ENCODE assay signal across 18 mouse cellular contexts in the genomic region with DNA sequence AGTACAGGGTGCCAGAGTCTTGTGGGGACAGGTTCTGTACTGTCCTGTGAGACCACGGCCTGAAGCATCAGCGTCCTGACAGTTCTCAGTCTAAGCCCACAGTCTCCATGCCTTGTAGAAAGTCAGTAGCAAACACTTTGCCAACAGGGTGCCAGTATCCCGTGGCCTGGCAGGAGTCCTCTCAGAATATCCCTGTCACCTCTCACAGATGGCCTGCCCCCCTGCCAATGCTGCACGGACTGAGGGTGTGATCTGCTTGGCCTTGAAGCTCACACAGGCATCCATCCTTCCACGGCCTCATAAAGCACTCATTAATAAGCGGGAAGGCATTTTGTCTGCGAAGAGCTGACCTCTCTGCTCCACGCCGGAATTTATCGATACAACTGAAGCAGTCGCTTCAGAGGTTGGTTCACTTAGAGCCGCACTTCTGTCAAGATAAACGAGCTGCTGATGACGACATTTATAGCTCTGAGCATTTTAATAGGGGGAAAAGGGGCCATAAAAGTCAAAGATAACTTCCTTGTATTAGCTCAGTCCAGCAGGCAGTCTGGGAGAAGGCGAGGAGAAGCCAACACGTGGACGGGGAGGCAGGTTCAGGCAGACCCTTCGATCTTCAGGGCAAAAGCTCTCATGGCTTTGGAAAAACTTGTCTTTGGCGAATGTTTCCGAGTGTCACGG. TPM values are rescaled to one million over a fixed set of nuclear protein-coding genes. Genes with fewer than 3 reads are reported as not detected.
DNase-seq lines count a peak whose midpoint lies in the region; ATAC-seq lines count a peak whose summit lies in the region.
"Had no signal": no experiment of that assay in that cellular context is flagged by ENCODE, and none has a peak within 500 bp of the region (broad histone marks: within the 10 kb centered on the region; RNA-seq: fewer than 3 reads in every experiment).

No protein-coding gene starts in this region.

- H3K9me3 ChIP-seq in neural tube, embryonic 13.5 days, result no peaks in the 10 kb centered on the region
- no peaks in the 10 kb centered on the region for H3K9me3 ChIP-seq in limb, embryonic 10.5 days (replicated peaks)
- H3K9me3 ChIP-seq: liver, embryonic 15.5 days had no signal

- 0 out of 2 replicates have a peak overlapping the region, but pooled peaks have one; percentile 34 for H3K27ac ChIP-seq in neural tube, embryonic 13.5 days (replicated peaks)
- H3K27ac ChIP-seq in limb, embryonic 10.5 days, result no peak overlapping the region
- H3K27ac ChIP-seq: hindbrain, postnatal 0 days; liver, embryonic 15.5 days; midbrain, embryonic 10.5 days had no signal

- WGBS in neural tube, embryonic 13.5 days, result 41% methylated on average over 21 of the region's 21 CpGs
- WGBS in limb, embryonic 10.5 days, result 24% methylated on average over 21 of the region's 21 CpGs

- peaks cover 61% of the 10 kb centered on the region for H3K4me1 ChIP-seq in neural tube, embryonic 13.5 days (replicated peaks)
- peaks cover 38% of the 10 kb centered on the region for H3K4me1 ChIP-seq in limb, embryonic 10.5 days
- H3K4me1 ChIP-seq: liver, embryonic 15.5 days had no signal

- 0 out of 2 replicates have a peak, but pooled peaks have one; percentile 16 for ATAC-seq in cerebellum, adult (ENCODE audit: insufficient number of reproducible peaks, low FRiP score, low TSS enrichment)
- ATAC-seq in neural tube, embryonic 13.5 days (ENCODE audit: low read depth), result no peak
- ATAC-seq: hindbrain, postnatal 0 days had no signal

- no peak for DNase-seq in cerebellum, adult 9-11 months
- no peak for DNase-seq in neural tube, embryonic 10.5 days (ENCODE audit: extremely low spot score, low spot score)
- DNase-seq in limb, embryonic 10.5 days (ENCODE audit: low spot score), result peak; percentile 40
- DNase-seq in adrenal gland, postnatal 25 days, result no peak
- DNase-seq in spleen, postnatal 14 days (ENCODE audit: low spot score in 2 of 2), result no peak
- DNase-seq in adrenal gland, postnatal 4 days (ENCODE audit: low spot score in 2 of 2), result no peak
- DNase-seq: gastrocnemius, postnatal 25 days; kidney, postnatal 14 days; lung, postnatal 14 days; right cerebral cortex, postnatal 4 days; thymus, postnatal 14 days had no signal

- no peak overlapping the region for H3K4me2 ChIP-seq in neural tube, embryonic 13.5 days
- H3K4me2 ChIP-seq: liver, embryonic 15.5 days had no signal

- H3K9ac ChIP-seq in neural tube, embryonic 13.5 days, result no peak overlapping the region
- H3K9ac ChIP-seq: liver, embryonic 15.5 days had no signal

- H3K36me3 ChIP-seq in neural tube, embryonic 13.5 days, result peaks cover 34% of the 10 kb centered on the region
- H3K36me3 ChIP-seq in limb, embryonic 10.5 days, result peaks cover 24% of the 10 kb centered on the region
- H3K36me3 ChIP-seq: liver, embryonic 15.5 days had no signal

- no peak overlapping the region for H3K4me3 ChIP-seq in neural tube, embryonic 13.5 days
- H3K4me3 ChIP-seq in limb, embryonic 10.5 days, result 0 out of 2 replicates have a peak overlapping the region, but pooled peaks have one; percentile 7
- H3K4me3 ChIP-seq: liver, embryonic 15.5 days; midbrain, embryonic 10.5 days; myocyte had no signal

- H3K27me3 ChIP-seq in neural tube, embryonic 13.5 days, result no peaks in the 10 kb centered on the region
- H3K27me3 ChIP-seq in limb, embryonic 10.5 days (ENCODE audit: low read depth, poor library complexity, severe bottlenecking), result peaks cover 14% of the 10 kb centered on the region; the same call in 1 of the 2 replicates
- H3K27me3 ChIP-seq: CH12.LX; liver, embryonic 15.5 days had no signal

RNA-seq across cellular contexts. Expression of gene Phf21b, which starts 46.4 kb away (rescaled TPM):
- polyA plus RNA-seq in neural tube, embryonic 13.5 days (2015; fragmentation: Nextera tagmentation; extraction: Ambion mirVana), result 11.5 and 12.6 TPM in 2 replicates
- polyA plus RNA-seq in limb, embryonic 10.5 days (2016; fragmentation: Nextera tagmentation; extraction: Ambion mirVana), result 1.1 and 1.2 TPM in 2 replicates
- total RNA-seq in adrenal gland, postnatal 25 days (2021), result 3.2 and 3.6 TPM in 2 replicates
- total RNA-seq in adrenal gland, postnatal 4 days (2021), result 1 to 10 TPM; 4.7 to 6.8 TPM
